Mouse (Mus musculus) gastrocnemius, postnatal 4 days (tissue): ENCODE measurements at regions not wholly inside any gene's neighbourhood (a gene's known extent, or its start where the extent isn't known, plus 50 kb on each side); places are given as distances from the start of the nearest gene placed in this dataset.

ENCODE experiments used
- DNase-seq, 2 experiments: peaks; one replicate each; pipeline ENCODE4 v3.0.0; 2021 to 2022; ENCODE audit warnings: low spot score in 2 of 2, mixed read lengths in 2 of 2

- no peak for DNase-seq
These were observed 184.4 kb downstream of the Emx2 start for GRCm38 (mm10) chr19:59642606-59643005.

DNA sequence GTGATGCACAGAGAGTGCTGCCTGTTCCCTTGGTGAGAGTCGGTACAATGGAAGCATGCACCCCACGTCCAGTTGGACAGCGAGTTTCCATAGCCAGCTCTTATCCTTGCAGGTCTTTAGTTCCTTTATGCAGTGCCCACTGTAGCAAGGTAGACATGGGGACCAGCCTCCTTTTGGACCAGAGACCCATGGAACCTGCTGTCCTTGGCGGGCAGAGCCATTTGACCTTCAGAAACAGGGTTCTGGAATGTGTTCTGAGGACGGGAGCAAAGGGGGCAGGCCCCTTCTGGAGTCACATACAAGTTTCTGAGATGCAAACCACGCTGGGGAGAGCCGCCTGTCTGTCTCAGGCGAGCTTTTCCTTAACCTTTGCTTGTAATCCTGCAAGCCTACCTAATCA lies 188.1 kb downstream of the Emx2 start:
- no peak for DNase-seq

- no peak for DNase-seq
These were observed 188.5 kb downstream of the Emx2 start for GRCm38 (mm10) chr19:59646656-59647055.

GRCm38 (mm10) chr19:59649421-59649820 lies 191.2 kb downstream of the Emx2 start:
- DNase-seq = no peak

DNA sequence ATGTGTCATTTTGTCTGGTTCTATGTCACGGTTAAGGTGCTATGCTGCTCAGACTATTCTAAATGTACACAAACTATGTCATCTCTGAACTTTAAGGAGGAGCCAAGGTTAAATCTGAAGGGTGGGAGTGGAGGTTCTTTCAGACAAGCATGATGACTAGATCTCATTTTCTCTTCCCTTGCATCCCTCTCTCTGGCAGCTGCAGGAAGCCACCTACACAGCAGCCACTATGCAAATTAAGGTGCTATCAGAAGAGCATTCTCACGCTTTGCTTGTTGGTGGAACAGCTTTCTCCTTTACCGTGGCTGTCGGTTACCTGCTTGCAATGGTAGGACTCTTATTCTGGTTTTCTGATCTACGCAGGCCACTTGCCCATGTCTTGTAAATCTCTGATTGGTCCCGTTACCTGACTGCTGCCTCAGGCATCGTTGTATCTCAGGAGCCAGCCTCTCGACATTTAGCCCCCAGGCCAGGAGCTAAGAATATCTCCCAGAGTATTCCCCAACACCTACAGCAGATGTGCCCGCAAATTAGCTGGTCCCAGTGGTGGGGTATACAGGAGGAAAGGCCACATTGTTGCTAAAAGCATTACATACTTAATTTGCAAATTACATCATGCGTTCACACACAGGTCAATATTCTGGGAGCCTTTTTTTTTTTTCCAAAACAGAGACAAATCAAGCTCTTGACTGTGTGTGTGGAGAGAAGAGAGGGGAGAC lies 192.6 kb downstream of the Emx2 start:
- no peak for DNase-seq

DNA sequence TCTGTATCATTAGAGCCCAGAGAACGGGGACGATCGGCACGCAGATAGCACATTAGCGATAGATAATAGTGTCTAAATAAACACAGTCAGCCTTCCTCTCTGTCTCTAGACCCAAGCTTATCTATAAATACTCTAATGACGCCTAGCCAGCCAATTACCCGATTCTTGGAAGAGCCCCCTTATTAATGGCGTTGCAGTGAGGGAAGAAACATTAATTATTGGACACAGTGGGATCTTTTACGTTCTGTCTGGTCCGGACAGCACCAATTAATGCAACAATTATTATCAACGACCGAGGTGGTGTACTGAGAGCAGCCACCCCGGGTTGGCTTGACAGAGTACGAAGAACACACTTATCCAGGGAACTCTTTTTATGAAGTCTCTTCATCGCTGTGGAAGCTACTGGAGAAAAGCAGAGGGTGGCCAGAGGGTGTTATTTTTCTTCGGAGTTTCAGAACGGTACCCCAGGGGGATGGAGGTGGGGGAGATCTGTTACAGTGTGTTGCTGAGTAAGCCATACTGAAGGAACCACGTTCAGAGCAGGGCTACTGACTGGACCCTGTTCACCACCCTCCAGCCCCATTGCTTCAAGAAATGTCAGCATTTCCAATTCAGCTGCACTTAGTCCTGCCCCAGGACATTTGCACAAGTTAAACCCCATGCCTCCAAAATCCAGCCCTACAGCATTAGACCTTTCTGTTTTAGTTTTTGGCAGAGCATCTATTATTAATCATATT lies 195.6 kb downstream of the Emx2 start:
- no peak for DNase-seq

DNA sequence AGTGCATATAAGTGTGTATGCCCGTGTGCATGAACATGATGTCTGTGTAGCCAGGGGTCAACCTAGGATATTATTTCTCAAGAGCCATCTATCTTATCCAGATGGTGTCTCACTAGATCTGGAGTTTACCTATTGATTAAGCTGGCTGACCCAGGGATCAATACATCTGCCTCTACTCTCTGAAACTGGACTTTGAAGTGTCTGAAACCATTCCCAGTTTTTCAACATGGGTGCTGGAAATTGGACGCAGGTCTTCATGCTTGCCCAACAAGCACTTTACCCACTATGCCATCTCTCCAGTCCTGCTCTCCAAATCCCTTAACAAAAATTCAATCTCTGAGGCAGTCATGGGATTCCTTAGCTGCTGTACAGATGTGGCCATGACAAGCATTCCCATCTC lies 197.1 kb downstream of the Emx2 start:
- no peak for DNase-seq

GRCm38 (mm10) chr19:59669793-59670192 lies 211.6 kb downstream of the Emx2 start:
- no peak for DNase-seq

DNA sequence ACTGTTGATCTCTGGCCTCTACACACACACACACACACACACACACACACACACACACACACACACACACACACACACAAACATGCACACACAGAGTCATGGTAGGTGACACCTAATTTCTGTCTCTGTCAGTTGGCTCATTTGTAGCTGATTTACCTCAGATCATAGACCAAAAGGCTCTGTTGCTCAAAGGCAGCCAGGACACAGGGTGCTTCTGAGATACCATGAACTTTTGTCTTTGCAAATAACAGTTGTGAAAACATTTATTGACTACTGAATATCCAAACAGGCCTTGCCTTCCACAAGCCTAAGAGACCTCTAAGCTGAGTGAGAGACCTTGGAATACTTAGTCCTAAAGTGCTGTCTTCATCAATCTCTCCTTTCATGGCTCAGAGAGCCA lies 215.4 kb downstream of the Emx2 start:
- no peak for DNase-seq

DNA sequence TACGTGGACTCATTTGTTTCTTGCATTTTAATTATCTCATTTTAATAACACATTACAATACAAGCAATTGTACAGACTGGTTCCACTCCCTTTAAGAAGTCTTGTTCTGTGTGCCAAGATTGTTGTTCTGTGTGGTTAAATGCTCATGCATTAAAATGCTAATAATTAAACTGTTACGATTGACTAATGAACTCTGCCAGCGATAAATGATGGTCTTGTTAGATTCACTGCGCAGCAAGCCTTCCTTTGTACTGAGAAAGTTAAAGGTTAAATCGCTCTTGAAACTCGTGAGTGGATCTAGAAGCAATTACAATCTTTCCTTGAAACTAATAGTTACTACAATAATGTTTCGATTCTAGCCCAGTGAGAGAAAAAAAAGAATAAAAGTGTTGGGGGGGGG lies 221.0 kb downstream of the Emx2 start:
- no peak for DNase-seq

- no peak for DNase-seq
These were observed 222.2 kb downstream of the Emx2 start for GRCm38 (mm10) chr19:59680356-59680755.

GRCm38 (mm10) chr19:59684292-59684691 lies 226.1 kb downstream of the Emx2 start:
- DNase-seq = no peak

DNA sequence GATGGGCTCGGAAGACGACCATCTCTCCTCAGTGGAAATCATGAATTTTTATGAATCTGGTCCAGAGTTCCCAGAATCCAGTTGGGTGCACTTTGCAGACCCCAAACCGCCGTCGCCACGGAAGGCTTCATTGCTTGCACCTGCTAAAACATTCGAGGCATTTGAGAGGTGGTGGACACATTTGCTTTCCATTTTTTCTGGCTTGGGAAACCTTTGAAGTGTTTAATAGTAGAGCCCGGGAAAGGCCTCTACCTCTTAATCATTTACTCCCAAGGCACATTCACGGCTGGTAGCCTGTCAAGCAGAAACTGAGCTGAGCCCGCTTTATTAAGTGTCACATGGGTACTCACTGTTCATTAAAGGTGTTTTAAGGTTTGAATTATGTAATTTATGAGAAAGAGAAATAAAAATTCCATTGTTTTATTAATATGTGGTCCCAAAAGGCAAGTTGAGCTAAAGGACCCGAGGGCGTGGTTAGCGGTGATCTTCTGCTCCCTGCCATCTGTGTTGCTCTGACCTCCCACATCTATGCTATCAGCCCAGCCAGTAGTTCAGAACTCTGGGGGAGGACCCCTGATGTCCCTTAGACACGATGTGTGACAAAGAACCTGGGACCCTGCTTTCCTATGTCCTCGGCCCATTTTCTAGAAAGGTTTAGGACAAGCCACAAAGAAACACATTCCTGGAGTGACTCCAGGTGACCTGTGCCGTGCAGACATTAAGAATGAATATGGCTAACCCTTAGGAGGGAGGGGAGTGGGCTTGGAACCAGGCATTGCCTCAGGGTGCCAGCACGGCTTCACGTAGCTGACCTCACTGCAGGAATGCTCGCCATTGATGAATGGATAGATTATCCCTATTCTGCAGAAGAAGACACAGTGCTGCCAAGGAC lies 227.9 kb downstream of the Emx2 start:
- no peak for DNase-seq

DNA sequence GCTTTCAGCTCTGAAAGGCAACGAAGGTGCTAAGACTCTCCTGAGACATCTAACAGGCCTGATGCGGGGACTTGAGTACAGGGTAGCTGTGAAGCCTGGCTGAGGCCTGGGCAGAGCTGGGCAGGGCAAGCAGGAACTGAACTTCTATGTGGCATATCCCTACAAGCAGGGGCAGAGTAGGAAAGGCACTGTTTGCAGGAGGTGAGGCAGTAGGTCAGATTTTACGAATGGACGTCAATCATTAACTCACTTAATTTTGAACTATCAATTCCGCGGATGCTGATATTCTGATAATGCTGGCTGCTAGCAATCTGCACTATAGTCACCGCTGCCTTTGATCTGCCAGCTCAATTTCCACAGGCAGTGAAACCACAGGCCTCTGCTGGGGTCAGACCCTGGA lies 229.0 kb downstream of the Emx2 start:
- DNase-seq = no peak

DNA sequence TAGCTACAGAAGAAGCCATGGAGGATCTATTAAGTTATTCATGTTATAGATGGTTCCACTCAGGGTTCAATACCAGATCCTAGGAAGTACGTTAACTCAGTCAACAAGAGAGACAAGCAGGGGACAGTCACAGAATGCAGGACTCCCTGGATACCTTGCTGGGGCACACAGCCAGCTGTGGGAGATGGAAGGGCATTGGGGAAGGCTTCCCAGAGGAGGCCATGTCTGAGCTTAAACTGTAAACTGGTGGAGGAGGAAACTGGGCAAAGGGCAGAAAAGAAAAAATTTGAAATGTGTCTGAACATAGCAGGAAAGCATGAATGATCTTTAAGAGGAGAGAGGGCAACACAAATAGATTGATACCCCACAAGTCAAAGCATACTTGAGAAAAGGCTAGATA lies 229.5 kb downstream of the Emx2 start:
- no peak for DNase-seq

- no peak for DNase-seq
These were observed 233.4 kb downstream of the Emx2 start for GRCm38 (mm10) chr19:59691541-59692096.

- DNase-seq = no peak
These were observed 239.5 kb downstream of the Emx2 start for GRCm38 (mm10) chr19:59697628-59698027.

DNA sequence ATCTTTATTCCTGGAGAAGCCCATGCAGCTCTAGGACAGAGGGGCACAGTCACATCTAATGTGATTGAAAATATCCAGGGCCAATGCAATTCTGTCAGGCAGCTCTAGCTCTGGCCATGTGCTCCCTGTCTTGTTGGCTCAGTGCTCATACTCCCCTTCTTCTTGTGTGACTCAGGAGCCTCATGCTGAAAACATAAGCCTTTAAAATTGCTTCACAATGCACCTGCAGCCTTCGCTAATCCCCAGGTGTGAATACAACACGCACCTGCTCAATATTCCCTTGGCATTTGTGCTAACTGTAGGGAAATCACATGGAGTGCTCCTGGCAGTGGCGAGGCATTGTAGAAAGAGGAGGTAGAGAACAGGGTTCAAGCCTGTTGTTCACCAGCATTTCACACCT lies 242.0 kb downstream of the Emx2 start:
- no peak for DNase-seq

DNA sequence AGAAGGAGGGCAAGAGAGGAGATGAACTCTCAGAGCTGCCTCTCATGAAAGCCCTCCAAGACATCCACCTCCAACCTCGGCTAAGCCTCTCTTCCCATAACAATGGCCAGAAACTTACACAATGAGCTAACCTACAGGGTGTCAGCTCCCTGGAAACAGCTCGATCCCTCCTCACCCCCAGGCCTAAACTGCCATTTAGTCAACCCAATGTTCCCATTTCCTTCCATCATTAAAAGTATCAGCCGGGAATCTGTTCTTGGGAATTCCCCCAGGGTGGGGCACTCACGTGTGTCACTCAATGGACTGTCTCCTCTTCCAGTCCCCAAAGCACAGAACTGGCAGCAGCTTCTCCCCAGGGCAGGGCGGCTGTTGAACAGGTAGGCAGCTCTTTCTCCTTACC lies 236.3 kb downstream of the Rab11fip2 start:
- DNase-seq = no peak

DNA sequence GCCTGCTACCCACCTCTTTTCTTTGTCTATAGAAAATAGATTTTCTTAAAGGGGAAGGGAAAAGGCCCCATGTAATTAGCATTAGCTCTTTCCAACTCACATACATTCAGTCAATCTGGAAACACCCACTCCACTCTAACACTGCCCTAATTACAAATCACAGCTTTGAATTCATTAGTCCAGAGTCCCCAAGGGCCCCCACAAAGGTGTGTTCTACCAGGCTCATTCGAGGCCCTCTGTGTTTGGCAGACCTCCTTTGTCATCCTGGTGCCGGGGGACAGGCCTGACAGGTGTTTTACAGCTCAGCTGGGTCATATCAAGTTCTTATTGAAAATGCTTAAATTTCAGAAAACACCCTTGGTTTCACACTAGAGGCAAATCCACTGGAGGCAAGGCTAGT lies 234.3 kb downstream of the Rab11fip2 start:
- no peak for DNase-seq

GRCm38 (mm10) chr19:59715086-59715485 lies 228.4 kb downstream of the Rab11fip2 start:
- no peak for DNase-seq
